12 mouse cellular contexts compared by ENCODE assay signal in the genomic region with DNA sequence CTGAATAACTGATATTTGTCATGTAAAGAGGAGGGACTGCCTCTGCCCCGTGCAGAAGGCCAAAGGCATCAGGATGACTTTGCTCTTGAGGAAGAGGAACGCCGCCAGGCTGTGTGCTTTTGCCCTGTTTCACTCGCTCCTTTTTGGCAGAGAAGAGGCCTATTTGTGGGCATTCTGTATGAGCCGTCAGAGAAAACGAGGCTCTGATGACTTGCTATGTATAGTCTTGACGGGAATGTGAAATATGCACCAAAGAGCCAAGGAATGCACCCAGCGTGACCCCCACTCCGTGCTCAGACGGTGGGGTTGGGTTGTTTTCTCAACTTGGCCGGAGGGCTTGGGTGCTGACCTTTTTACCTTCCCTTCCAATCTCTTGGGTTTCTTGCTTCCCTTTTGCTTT. TPM values are rescaled to one million over a fixed set of nuclear protein-coding genes. Genes with fewer than 3 reads are reported as not detected.
A peak's percentile ranks its signal among the peaks of the same experiment; 100 is the strongest.
DNase-seq lines count a peak whose midpoint lies in the region; ATAC-seq lines count a peak whose summit lies in the region.
"Had no signal": no experiment of that assay in that cellular context is flagged by ENCODE, and none has a peak within 500 bp of the region (broad histone marks: within the 10 kb centered on the region; RNA-seq: fewer than 3 reads in every experiment).

No protein-coding gene starts in this region.

- WGBS in kidney, embryonic 14.5 days: 39% methylated on average over 11 of the region's 11 CpGs
- WGBS in heart, embryonic 15.5 days: 20% methylated on average over 11 of the region's 11 CpGs

- ATAC-seq in kidney, embryonic 14.5 days (ENCODE audit: low FRiP score, low TSS enrichment): no peak
- no peak for ATAC-seq in heart, embryonic 15.5 days (replicated peaks; ENCODE audit: insufficient number of reproducible peaks, insufficient read depth, low FRiP score, low read depth)

- no peak overlapping the region for H3K4me2 ChIP-seq in kidney, embryonic 14.5 days (replicated peaks; ENCODE audit: low read depth, low read length)
- peak overlapping the region; percentile 57 for H3K4me2 ChIP-seq in heart, embryonic 15.5 days

- no peaks in the 10 kb centered on the region for H3K9me3 ChIP-seq in kidney, embryonic 14.5 days (ENCODE audit: control insufficient read depth, low read length)
- no peaks in the 10 kb centered on the region for H3K9me3 ChIP-seq in heart, embryonic 15.5 days (replicated peaks)
- H3K9me3 ChIP-seq: stomach, embryonic 15.5 days had no signal

- no peak overlapping the region for H3K4me3 ChIP-seq in kidney, embryonic 14.5 days (ENCODE audit: low read length)
- no peak overlapping the region for H3K4me3 ChIP-seq in heart, embryonic 15.5 days
- H3K4me3 ChIP-seq: stomach, embryonic 15.5 days had no signal

- H3K9ac ChIP-seq in kidney, embryonic 14.5 days (ENCODE audit: low read depth, low read length): no peak overlapping the region
- no peak overlapping the region for H3K9ac ChIP-seq in heart, embryonic 15.5 days
- H3K9ac ChIP-seq: stomach, embryonic 15.5 days had no signal

- no peaks in the 10 kb centered on the region for H3K27me3 ChIP-seq in kidney, embryonic 14.5 days (ENCODE audit: control insufficient read depth, insufficient read depth, low read length)
- H3K27me3 ChIP-seq in heart, embryonic 15.5 days: no peaks in the 10 kb centered on the region
- H3K27me3 ChIP-seq: stomach, embryonic 15.5 days had no signal

- H3K27ac ChIP-seq in kidney, embryonic 14.5 days (ENCODE audit: low read depth, low read length): no peak overlapping the region
- peak overlapping the region; percentile 98 for H3K27ac ChIP-seq in heart, embryonic 15.5 days
- H3K27ac ChIP-seq: stomach, embryonic 15.5 days had no signal

- peaks cover 25% of the 10 kb centered on the region for H3K4me1 ChIP-seq in kidney, embryonic 14.5 days (ENCODE audit: control insufficient read depth, insufficient read depth, low read length)
- H3K4me1 ChIP-seq in heart, embryonic 15.5 days (replicated peaks): peaks cover 66% of the 10 kb centered on the region

- no peaks in the 10 kb centered on the region for H3K36me3 ChIP-seq in kidney, embryonic 14.5 days (ENCODE audit: control insufficient read depth, insufficient read depth, low read length)
- no peaks in the 10 kb centered on the region for H3K36me3 ChIP-seq in heart, embryonic 15.5 days
- H3K36me3 ChIP-seq: G1E; stomach, embryonic 15.5 days had no signal

- DNase-seq in kidney, adult 11 months: peak; percentile 16
- DNase-seq in 3134 (ENCODE audit: extremely low read depth, insufficient read length, low spot score): peak; percentile 20
- peak; percentile 82 for DNase-seq in Muller cell, postnatal 12 days (ENCODE audit: inconsistent ontology term)
- DNase-seq in right cerebral cortex, postnatal 25 days: no peak
- no peak for DNase-seq in adipocyte (ENCODE audit: low spot score)
- DNase-seq: layer of hippocampus, postnatal 36 days; lung, adult 18-20 months; right cerebral cortex, adult 18-20 months had no signal

RNA-seq across cellular contexts. Expression of a gene that starts 44.0 kb away (rescaled TPM):
- polyA plus RNA-seq in kidney, embryonic 14.5 days (2014; fragmentation: Nextera tagmentation; extraction: Ambion mirVana): 4.0 and 4.7 TPM in 2 replicates
- polyA plus RNA-seq in heart, embryonic 15.5 days (2015; fragmentation: Nextera tagmentation; extraction: Ambion mirVana): 5.1 and 6.0 TPM in 2 replicates
- polyA plus RNA-seq: G1E had no signal

Comparison
In these comparisons a context has a peak if more than half of its experiments do, and no peak if none do; other contexts are left out.
1. DNase-seq: peak in kidney, adult 11 months (single experiment), 3134 (single experiment) and Muller cell, postnatal 12 days (single experiment); none in right cerebral cortex, postnatal 25 days (single experiment) and adipocyte (single experiment).